Mouse (Mus musculus): Measurements from ENCODE around the gene Armcx3.

- TF ChIP-seq CTCF (IDR thresholded peaks at IDR 0.05; ENCODE audit: low read depth, low read length) (no peak), GATA1 (IDR thresholded peaks at IDR 0.05; ENCODE audit: borderline replicate concordance, low read length) (no peak), POLR2AphosphoS5 (IDR thresholded peaks at IDR 0.05; ENCODE audit: insufficient replicate concordance, low read depth, low read length) (no peak)
Observed at GRCm38 (mm10) chrX:134729778-134730177, 26.6 kb upstream of the Armcx3 start.
